In genomic region chr2:49921948-49922347, GRCm38 (mm10) we compare ENCODE assay signal across 18 mouse cellular contexts.
DNase-seq lines count a peak whose midpoint lies in the region; ATAC-seq and TF ChIP-seq lines count a peak whose summit lies in the region.
"Had no signal": no experiment of that assay in that cellular context is flagged by ENCODE, and none has a peak within 500 bp of the region (broad histone marks: within the 10 kb centered on the region; RNA-seq: fewer than 3 reads in every experiment).

No protein-coding gene starts in this region.

- no peaks in the 10 kb centered on the region for H3K27me3 ChIP-seq in hindbrain, embryonic 12.5 days
- no peaks in the 10 kb centered on the region for H3K27me3 ChIP-seq in hindbrain, postnatal 0 days (ENCODE audit: insufficient read depth, low read length)
- H3K27me3 ChIP-seq in midbrain, postnatal 0 days (ENCODE audit: insufficient read depth, low read length): no peaks in the 10 kb centered on the region
- no peaks in the 10 kb centered on the region for H3K27me3 ChIP-seq in midbrain, embryonic 15.5 days (replicated peaks)
- H3K27me3 ChIP-seq in embryonic facial prominence, embryonic 14.5 days (replicated peaks; ENCODE audit: control insufficient read depth, insufficient read depth, low read length): no peaks in the 10 kb centered on the region; the same call in 1 of the 2 replicates
- H3K27me3 ChIP-seq: forebrain, embryonic 12.5 days; heart, embryonic 12.5 days had no signal

- 0 out of 2 replicates have a peak, but pooled peaks have one; percentile 31 for ATAC-seq in hindbrain, embryonic 12.5 days (ENCODE audit: low FRiP score)
- ATAC-seq in hindbrain, postnatal 0 days: no peak
- no peak for ATAC-seq in midbrain, postnatal 0 days (ENCODE audit: low FRiP score)
- ATAC-seq in midbrain, embryonic 15.5 days (replicated peaks): no peak
- peak; percentile 71 for ATAC-seq in embryonic facial prominence, embryonic 14.5 days (ENCODE audit: low read depth)
- no peak for ATAC-seq in megakaryocyte, adult 5-6 weeks (ENCODE audit: poor library complexity, severe bottlenecking)
- no peak for ATAC-seq in activated CD4-positive, CD25-positive, alpha-beta regulatory T cell, adult 4 months

- no peak overlapping the region for H3K27ac ChIP-seq in hindbrain, embryonic 12.5 days
- no peak overlapping the region for H3K27ac ChIP-seq in hindbrain, postnatal 0 days
- H3K27ac ChIP-seq in midbrain, postnatal 0 days (ENCODE audit: low read depth, low read length): no peak overlapping the region
- no peak overlapping the region for H3K27ac ChIP-seq in midbrain, embryonic 15.5 days
- H3K27ac ChIP-seq in embryonic facial prominence, embryonic 14.5 days (replicated peaks; ENCODE audit: low read depth, low read length): no peak overlapping the region
- H3K27ac ChIP-seq: forebrain, embryonic 12.5 days; layer of hippocampus, adult 2 months had no signal

- no peak for DNase-seq in hindbrain, postnatal 0 days (ENCODE audit: low spot score)
- peak; percentile 43 for DNase-seq in midbrain, postnatal 0 days (ENCODE audit: low spot score)
- peak; percentile 70 for DNase-seq in embryonic facial prominence, embryonic 14.5 days (ENCODE audit: low spot score)
- DNase-seq in cerebellum, adult 11 months: no peak
- DNase-seq: adrenal gland, postnatal 14 days; B cell, adult 2 months; cerebellum, postnatal 10 days; heart, postnatal 4 days; liver; lung, adult 2 months; thymus, postnatal 4 days had no signal

- no peaks in the 10 kb centered on the region for H3K9me3 ChIP-seq in hindbrain, embryonic 12.5 days (replicated peaks)
- H3K9me3 ChIP-seq in hindbrain, postnatal 0 days (ENCODE audit: low read length): no peaks in the 10 kb centered on the region
- no peaks in the 10 kb centered on the region for H3K9me3 ChIP-seq in midbrain, postnatal 0 days (ENCODE audit: low read length)
- H3K9me3 ChIP-seq in midbrain, embryonic 15.5 days: no peaks in the 10 kb centered on the region
- no peaks in the 10 kb centered on the region for H3K9me3 ChIP-seq in embryonic facial prominence, embryonic 14.5 days (ENCODE audit: control insufficient read depth, low read length)
- H3K9me3 ChIP-seq: forebrain, embryonic 12.5 days; heart, embryonic 12.5 days had no signal

- no peak overlapping the region for H3K4me3 ChIP-seq in hindbrain, embryonic 12.5 days
- H3K4me3 ChIP-seq in hindbrain, postnatal 0 days (ENCODE audit: low read length): no peak overlapping the region
- H3K4me3 ChIP-seq in midbrain, postnatal 0 days (ENCODE audit: low read depth, low read length): no peak overlapping the region
- H3K4me3 ChIP-seq in midbrain, embryonic 15.5 days: no peak overlapping the region
- H3K4me3 ChIP-seq in embryonic facial prominence, embryonic 14.5 days (ENCODE audit: low read depth, low read length): no peak overlapping the region
- H3K4me3 ChIP-seq: forebrain, embryonic 12.5 days; heart, embryonic 12.5 days; layer of hippocampus, adult 2 months had no signal

- no peak overlapping the region for H3K9ac ChIP-seq in hindbrain, embryonic 12.5 days
- no peak overlapping the region for H3K9ac ChIP-seq in hindbrain, postnatal 0 days (replicated peaks; ENCODE audit: low read length)
- H3K9ac ChIP-seq in midbrain, postnatal 0 days (replicated peaks; ENCODE audit: low read length, poor library complexity, severe bottlenecking): no peak overlapping the region
- H3K9ac ChIP-seq in midbrain, embryonic 15.5 days: no peak overlapping the region
- no peak overlapping the region for H3K9ac ChIP-seq in embryonic facial prominence, embryonic 14.5 days (ENCODE audit: low read depth, low read length)
- H3K9ac ChIP-seq: forebrain, embryonic 12.5 days; heart, embryonic 12.5 days had no signal

- peaks cover 13% of the 10 kb centered on the region for H3K4me1 ChIP-seq in hindbrain, embryonic 12.5 days
- H3K4me1 ChIP-seq in hindbrain, postnatal 0 days (ENCODE audit: insufficient read depth, low read length): no peaks in the 10 kb centered on the region; the same call in 1 of the 2 replicates
- H3K4me1 ChIP-seq in midbrain, postnatal 0 days (ENCODE audit: insufficient read depth, low read length): no peaks in the 10 kb centered on the region
- H3K4me1 ChIP-seq in midbrain, embryonic 15.5 days: peaks cover 10% of the 10 kb centered on the region; the same call in 1 of the 2 replicates
- no peaks in the 10 kb centered on the region for H3K4me1 ChIP-seq in embryonic facial prominence, embryonic 14.5 days (ENCODE audit: control insufficient read depth, insufficient read depth, low read length)

- H3K4me2 ChIP-seq in hindbrain, embryonic 12.5 days (replicated peaks): no peak overlapping the region
- H3K4me2 ChIP-seq in hindbrain, postnatal 0 days (ENCODE audit: low read depth, low read length): no peak overlapping the region
- no peak overlapping the region for H3K4me2 ChIP-seq in midbrain, postnatal 0 days (ENCODE audit: low read depth, low read length, poor library complexity, severe bottlenecking)
- no peak overlapping the region for H3K4me2 ChIP-seq in midbrain, embryonic 15.5 days
- H3K4me2 ChIP-seq in embryonic facial prominence, embryonic 14.5 days (ENCODE audit: low read depth, low read length): no peak overlapping the region
- H3K4me2 ChIP-seq: forebrain, embryonic 12.5 days; heart, embryonic 12.5 days had no signal

- WGBS in hindbrain, embryonic 12.5 days: 58% methylated on average over 8 of the region's 8 CpGs
- 56% methylated on average over 8 of the region's 8 CpGs for WGBS in hindbrain, postnatal 0 days
- WGBS in midbrain, postnatal 0 days: 48% methylated on average over 8 of the region's 8 CpGs
- 68% methylated on average over 8 of the region's 8 CpGs for WGBS in midbrain, embryonic 15.5 days
- 31% methylated on average over 8 of the region's 8 CpGs for WGBS in embryonic facial prominence, embryonic 14.5 days

- TF ChIP-seq CTCF in hindbrain, postnatal 0 days (IDR thresholded peaks at IDR 0.05; ENCODE audit: low read depth): no peak
- no peak for TF ChIP-seq CTCF in midbrain, postnatal 0 days (IDR thresholded peaks at IDR 0.05)

- H3K36me3 ChIP-seq in hindbrain, embryonic 12.5 days: no peaks in the 10 kb centered on the region
- no peaks in the 10 kb centered on the region for H3K36me3 ChIP-seq in hindbrain, postnatal 0 days (ENCODE audit: insufficient read depth, low read length)
- no peaks in the 10 kb centered on the region for H3K36me3 ChIP-seq in midbrain, postnatal 0 days (ENCODE audit: insufficient read depth, low read length)
- no peaks in the 10 kb centered on the region for H3K36me3 ChIP-seq in midbrain, embryonic 15.5 days (replicated peaks)
- H3K36me3 ChIP-seq in embryonic facial prominence, embryonic 14.5 days (ENCODE audit: control insufficient read depth, insufficient read depth, low read length): no peaks in the 10 kb centered on the region
- H3K36me3 ChIP-seq: forebrain, embryonic 12.5 days; heart, embryonic 12.5 days had no signal

Comparison
In these comparisons a context has a peak if more than half of its experiments do, and no peak if none do; other contexts are left out.
1. ATAC-seq: peak in hindbrain, embryonic 12.5 days (single experiment) and embryonic facial prominence, embryonic 14.5 days (single experiment); none in hindbrain, postnatal 0 days (single experiment), midbrain, postnatal 0 days (single experiment), midbrain, embryonic 15.5 days (single experiment), megakaryocyte, adult 5-6 weeks (single experiment) and activated CD4-positive, CD25-positive, alpha-beta regulatory T cell, adult 4 months (single experiment).
2. DNase-seq: peak in midbrain, postnatal 0 days (single experiment) and embryonic facial prominence, embryonic 14.5 days (single experiment); none in hindbrain, postnatal 0 days (single experiment) and cerebellum, adult 11 months (single experiment).